Mouse (Mus musculus): Measurements from ENCODE around the gene Rasl11b.

The Rasl11b gene

GRCm38 (mm10) chr5:74211346-74211745, 16.3 kb downstream of the Rasl11b start:
- no peak for DNase-seq (ENCODE audit: low spot score)

- no peak for DNase-seq (ENCODE audit: low spot score)
These were observed 19.5 kb downstream of the Rasl11b start for GRCm38 (mm10) chr5:74214501-74215110.

DNA sequence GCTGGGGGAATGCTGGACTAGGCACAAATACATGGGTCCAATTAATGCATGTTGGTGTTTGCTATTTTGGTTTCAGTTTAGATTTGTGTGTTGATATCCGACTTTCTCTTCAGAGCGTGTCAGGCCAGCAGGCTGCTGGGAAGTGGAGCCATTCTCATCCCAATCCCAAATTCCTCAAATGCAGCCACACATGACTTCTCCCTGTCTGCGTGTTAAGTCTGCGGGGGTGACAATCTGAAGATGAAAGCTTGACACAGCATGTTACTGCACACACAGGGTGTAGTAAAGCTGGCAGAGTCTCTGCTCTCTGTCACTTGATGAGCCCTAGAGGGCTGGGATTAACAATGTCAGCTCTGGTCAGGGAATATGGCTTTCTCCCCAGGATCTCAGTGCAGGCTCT, 20.0 kb downstream of the Rasl11b start:
- DNase-seq (ENCODE audit: low spot score) = no peak

DNA sequence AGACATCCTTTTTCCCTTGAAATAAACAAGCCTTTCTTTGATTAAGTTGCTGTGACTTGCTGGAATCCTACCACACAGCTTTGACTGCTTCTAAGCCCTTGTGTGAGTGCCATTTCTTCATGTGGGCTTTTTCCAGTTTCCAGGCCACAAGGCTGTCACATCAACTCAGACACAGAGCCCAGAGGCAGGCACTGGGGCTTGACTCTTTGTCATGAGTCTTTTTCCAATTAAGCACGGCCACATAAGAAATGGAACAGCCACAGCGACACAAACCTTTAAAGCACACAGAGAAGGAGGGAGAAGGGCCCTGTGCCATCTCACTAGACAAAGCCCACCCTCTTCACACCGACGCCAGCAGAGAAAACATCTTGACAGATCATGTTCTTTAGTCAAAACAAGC, 23.4 kb downstream of the Rasl11b start:
- no peak for DNase-seq (ENCODE audit: low spot score)

DNA sequence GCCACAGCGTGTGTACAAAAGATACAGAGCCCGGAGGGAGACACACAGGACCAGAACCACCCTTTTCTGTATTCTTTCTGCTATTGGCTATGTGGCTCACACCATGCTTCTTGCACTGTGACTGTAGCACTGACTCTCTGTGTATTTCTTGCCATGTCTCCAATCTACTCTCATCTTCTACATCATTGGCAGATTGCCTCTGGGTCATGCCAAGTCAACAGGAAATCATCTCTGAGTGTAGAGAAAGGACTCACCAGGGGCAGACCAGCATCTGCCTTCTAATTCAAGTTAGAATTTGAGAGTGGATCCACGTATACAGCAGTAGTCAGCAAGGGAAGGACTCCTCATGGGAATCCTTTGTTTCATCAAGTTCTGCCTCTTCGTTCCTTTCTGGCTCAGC, 27.5 kb downstream of the Rasl11b start:
- no peak for DNase-seq (ENCODE audit: low spot score)

DNA sequence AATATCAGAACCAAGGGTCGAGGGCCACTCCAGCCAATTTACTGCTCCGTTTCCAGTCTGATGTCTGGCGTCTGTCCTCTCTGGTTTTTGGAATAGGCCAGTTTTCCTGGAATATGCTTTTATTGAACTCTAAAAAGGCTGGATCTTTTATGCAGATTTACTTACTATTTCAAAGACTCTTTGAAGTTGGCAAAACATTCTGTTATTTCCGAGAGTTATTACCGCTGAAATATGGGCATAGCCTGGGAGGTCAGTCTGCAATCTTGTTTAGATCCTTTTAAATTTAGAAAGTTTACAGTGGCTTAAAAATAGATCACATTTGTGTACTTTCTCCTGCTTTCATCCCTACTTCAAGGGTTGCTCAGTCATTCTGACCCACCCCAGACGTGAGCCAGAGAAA, 29.4 kb downstream of the Rasl11b start:
- no peak for DNase-seq (ENCODE audit: low spot score)

GRCm38 (mm10) chr5:74226183-74226582, 31.1 kb downstream of the Rasl11b start:
- no peak for DNase-seq (ENCODE audit: low spot score)

GRCm38 (mm10) chr5:74227352-74227751, 32.3 kb downstream of the Rasl11b start:
- DNase-seq (ENCODE audit: low spot score) = no peak

DNA sequence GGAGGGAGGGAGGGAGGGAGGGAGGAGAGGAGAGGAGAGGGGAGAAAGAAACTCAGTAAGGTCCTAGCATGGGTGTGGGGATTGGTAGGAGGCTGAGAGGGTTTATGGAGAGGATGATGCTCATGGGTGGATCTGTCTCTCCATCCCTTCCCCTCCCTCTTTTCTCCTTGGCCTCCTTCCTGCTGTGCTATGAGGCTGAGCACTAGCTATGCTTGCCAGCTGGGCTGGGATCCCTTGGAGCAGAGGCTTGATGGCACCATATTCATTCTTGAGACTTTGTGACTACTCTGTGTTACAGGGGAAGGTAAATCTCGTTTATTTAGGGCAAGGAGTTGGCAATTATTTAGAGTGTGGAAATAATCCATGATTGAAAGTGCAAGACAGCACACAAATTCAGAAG, 33.9 kb downstream of the Rasl11b start:
- no peak for DNase-seq (ENCODE audit: low spot score)

GRCm38 (mm10) chr5:74229775-74230413, 34.8 kb downstream of the Rasl11b start:
- DNase-seq (ENCODE audit: low spot score) = no peak

DNA sequence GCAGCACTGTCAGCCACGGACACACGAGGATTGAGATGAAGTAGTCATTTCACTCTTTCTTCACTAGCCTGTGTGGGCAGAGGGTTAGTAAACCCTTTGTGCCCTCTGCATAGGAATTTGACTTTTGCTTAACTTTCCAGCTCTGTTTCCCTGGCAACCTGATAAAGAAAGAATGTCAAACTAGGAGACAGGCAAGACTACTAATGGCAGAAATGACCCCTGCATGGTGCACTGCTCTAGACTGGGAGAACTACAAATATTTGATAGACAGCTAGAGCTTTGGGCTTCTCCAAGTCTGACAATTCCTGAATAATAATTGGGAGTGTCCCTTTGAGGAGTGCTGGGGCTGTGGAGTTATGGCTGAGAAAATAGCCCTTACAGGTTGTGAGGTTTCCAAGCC, 35.4 kb downstream of the Rasl11b start:
- DNase-seq (ENCODE audit: low spot score) = no peak

GRCm38 (mm10) chr5:74233808-74234207, 38.7 kb downstream of the Rasl11b start:
- DNase-seq (ENCODE audit: low spot score) = no peak

GRCm38 (mm10) chr5:74239369-74239768, 44.3 kb downstream of the Rasl11b start:
- DNase-seq (ENCODE audit: low spot score) = no peak

GRCm38 (mm10) chr5:74240298-74240697, 45.2 kb downstream of the Rasl11b start:
- no peak for DNase-seq (ENCODE audit: low spot score)

DNA sequence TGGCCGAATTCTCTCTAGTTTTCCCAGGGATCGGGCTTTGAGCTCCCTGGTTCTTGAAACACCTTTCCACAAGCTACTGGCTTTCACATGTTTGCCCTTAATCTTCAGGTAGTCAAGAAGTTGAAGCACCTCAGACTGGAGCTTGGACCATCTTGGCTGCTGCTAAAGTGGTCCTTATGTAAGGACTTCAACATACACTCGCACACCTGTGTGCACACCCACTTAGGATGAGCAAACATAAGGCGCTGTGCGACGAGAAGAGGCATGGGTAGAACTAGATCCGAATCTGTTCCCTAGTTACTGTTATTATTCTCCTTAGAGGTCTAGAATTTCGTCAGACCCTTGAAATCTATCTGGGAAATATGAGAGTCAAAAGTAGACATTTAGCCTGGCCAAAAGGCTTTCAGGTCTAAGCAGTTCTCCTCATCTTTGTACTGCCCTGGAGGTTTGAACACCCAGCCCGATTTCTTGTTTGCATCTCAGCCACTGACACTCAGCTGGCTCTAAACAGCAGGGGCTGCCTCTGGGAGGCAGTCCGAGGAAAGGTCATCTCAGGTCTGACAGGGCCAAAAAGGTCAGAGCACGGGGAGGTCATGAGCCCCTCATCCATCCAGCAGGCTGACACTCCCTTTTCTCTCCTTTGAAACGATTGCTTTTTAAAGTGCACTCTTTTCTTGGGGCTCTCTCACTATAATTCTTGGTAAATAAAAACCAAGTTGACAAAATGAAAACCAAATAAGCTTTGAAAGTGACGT, 46.0 kb downstream of the Rasl11b start:
- DNase-seq (ENCODE audit: low spot score) = no peak

DNA sequence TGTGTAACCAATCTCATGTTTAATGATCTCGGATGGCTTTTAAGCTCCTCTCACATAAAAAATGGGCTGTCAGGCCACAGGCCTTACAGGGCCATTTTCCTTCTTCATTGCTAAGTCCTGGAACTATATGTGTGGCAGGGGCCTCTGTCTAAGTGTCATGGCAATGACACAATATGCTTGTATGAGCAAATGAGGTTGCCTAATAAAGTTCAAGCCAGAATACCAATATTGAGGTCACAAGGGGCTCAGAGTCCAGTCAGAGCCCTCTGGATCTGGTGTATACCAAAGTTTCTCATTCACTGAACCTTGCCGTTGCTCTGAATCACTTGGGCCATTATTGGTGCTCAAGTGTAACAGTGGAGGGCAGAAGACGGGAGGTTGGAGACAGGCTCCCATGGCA, 47.6 kb downstream of the Rasl11b start:
- no peak for DNase-seq (ENCODE audit: low spot score)

DNA sequence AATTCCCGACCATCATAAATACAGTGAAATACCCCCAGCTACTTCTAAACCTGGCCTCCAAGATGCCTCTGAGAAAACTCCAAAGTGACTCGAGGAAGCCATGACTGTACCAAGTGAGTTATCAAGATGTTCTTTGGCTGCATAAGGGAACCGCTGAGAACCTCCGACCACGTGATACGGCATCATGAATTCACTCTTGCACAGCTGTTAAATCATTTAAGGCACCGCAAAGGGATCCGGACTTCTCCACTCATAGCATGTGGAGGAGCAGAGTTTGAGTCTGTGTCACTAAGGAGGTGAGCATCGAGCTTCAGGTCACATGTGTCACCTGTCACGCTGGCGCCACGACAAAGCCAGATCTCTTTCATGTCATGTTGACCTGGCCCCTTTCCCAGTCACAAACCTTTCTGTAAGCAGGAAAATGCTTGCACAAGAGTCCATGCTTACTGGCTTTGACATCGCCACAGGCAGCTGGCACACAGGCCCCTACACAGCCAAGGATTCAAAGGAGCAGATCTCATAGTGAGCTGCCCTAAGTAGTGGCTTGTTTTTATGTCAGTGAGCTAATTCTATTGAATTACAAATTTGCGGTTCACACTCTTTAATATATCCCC, 49.4 kb downstream of the Rasl11b start:
- DNase-seq (ENCODE audit: low spot score) = no peak

DNA sequence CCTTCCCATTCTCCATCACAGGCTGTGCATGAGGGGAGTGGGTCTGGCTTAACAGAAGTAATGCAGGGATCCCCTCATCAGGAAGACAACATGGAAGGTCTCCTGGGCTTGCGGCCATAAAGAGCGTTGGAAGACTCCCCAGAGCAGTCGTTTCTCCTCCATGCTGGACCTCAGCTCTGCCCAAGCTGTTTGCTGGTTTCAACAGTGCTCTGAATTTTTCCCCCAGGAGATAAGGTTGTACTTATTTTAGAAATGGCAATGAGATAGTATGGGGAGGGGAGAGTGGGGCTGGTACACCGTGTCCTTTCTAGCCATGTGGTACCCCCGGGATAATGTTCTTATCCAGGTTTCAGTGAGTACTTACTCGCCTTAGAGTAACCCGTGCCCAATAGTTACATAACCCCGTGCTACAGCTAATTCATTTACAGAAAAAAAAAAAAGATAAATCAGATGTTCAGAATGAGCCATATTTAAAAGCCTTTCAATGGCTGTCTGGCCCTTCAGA, 50.6 kb downstream of the Rasl11b start:
- no peak for DNase-seq (ENCODE audit: low spot score)

DNA sequence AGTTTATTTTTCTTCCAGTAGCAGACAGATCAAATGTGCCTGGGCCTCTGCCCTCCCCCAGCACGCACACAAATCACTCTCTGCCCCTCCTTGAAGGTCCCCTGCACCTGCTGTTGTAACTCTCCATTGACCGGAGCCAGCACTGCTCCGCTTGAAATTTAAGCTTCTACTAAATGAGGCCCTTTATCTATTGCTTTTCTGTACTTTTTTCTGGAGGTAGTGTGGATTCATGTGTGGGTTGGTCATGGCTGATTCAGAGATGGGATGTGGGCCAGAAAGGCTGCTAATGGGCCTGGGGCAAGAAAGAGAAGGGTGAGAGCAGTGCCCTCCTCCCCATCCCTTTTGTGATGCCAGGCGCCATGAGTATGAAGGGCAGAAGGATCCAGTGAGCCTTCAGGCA, 51.4 kb downstream of the Rasl11b start:
- no peak for DNase-seq (ENCODE audit: low spot score)

- DNase-seq (ENCODE audit: low spot score) = no peak
These were observed 51.9 kb downstream of the Rasl11b start for GRCm38 (mm10) chr5:74246971-74247370.
